Mouse (Mus musculus): ENCODE data around the gene Elmod3. TPM values are rescaled to one million over a fixed set of nuclear protein-coding genes. Genes with fewer than 3 reads are reported as not detected.

The Elmod3 gene
- polyA plus RNA-seq, 1 experiment from 2014 or later = 16.7 TPM

DNA sequence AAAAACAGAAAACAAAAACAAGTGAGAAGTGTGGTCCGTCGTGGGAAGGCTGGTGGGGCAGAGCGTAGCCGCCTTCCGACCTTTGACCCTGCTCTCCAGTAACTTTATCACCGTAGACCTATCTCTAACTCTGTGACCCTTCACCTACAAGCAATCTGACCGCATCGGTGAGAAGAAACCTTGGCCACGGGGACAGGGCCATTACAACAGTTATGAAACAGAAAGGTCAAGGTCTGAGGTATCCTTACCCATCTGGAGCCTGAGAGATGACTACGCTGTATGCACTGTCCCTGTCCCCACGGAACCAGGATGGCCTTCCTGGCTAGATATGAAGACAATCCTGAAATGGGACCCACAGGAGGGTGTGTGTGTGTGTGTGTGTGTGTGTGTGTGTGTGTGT lies 14.1 kb downstream of the Elmod3 start:
- H3K4me1 ChIP-seq = no peaks in the 10 kb centered on the region
- 82% methylated on average over 11 of the region's 11 CpGs for WGBS
- no peak overlapping the region for H3K9ac ChIP-seq
- no peaks in the 10 kb centered on the region for H3K9me3 ChIP-seq
- no peak overlapping the region for H3K4me2 ChIP-seq (replicated peaks)
- ATAC-seq (ENCODE audit: low FRiP score, low read depth) = no peak
- H3K27ac ChIP-seq = no peak overlapping the region
- H3K36me3 ChIP-seq = peaks cover 35% of the 10 kb centered on the region
- no peaks in the 10 kb centered on the region for H3K27me3 ChIP-seq
- H3K4me3 ChIP-seq = no peak overlapping the region

DNA sequence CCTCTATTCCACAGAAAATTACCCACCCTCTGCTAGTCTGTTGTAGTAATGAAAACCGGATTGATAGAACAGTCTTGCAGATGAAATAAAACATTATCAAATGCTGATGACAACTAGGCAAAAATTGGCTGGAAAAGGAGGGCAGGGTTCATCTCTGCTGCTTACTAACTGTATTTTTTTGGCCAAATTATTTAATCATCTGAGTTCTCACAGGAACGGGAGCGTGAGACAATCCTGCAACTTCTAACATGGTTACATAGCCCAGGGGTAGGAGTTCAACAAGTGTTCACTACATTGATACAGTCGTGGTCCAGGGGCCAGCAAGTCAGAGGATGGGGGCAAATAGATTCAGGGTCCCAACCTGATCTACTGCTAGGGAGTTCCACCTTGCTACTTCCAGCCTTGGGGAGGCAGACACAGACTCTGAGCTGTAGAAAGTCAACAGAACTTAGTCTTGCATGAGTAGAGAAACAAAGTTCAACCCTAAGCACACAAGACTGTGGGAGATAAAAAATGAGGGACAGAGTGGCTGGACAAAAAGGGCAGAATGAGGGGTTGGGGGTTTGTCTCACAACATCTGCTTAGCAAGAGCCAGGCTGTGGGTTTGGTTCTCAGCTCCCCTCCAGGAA lies 14.9 kb downstream of the Elmod3 start:
- no peaks in the 10 kb centered on the region for H3K27me3 ChIP-seq
- H3K9me3 ChIP-seq = no peaks in the 10 kb centered on the region
- H3K4me1 ChIP-seq = no peaks in the 10 kb centered on the region
- H3K9ac ChIP-seq = no peak overlapping the region
- H3K4me3 ChIP-seq = no peak overlapping the region
- peaks cover 43% of the 10 kb centered on the region for H3K36me3 ChIP-seq
- 86% methylated on average over 4 of the region's 4 CpGs for WGBS
- ATAC-seq (ENCODE audit: low FRiP score, low read depth) = no peak
- no peak overlapping the region for H3K4me2 ChIP-seq (replicated peaks)
- H3K27ac ChIP-seq = no peak overlapping the region

DNA sequence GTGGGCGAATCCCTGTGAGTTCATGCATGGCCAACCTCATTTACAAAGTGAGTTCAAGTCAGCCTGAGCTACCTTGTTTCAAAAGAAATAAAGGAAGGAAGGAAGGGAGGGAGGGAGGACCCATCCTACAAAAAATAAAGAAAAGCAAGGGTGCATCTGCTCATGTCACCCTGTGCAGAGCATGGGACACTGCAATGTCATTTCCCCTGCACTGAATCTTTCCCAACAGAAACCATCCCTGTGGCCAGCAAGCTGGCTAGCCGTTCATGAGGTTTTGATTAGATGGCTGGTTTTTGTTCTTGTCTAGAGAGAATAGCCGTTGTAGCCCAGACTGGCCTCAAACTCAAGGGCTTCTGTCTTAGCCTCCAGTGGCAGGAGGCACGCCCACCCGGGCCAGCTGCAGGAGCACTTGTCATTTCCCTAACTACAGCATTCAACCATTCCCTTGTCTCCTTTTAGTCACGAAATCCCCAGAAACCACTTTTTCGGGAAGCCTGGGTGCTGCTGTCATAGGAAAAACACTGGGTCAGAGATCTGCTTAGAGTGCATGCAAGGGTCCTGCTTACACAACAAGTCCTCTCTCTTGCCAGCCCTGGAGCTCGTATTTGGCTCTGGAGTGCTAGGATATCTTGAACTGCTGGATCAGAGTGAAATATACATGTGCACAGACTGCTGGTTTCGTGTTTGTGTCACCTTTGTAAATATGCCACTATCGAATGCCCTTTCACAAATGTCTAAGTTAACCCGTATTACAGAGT lies 16.4 kb downstream of the Elmod3 start:
- Histone ChIP-seq H3K9me3 (no peaks in the 10 kb centered on the region), H3K27ac (no peak overlapping the region), H3K9ac (no peak overlapping the region), H3K4me2 (replicated peaks) (no peak overlapping the region), H3K4me3 (no peak overlapping the region), H3K27me3 (no peaks in the 10 kb centered on the region), H3K4me1 (no peaks in the 10 kb centered on the region), H3K36me3 (peaks cover 43% of the 10 kb centered on the region)
- 70% methylated on average over 11 of the region's 11 CpGs for WGBS
- no peak for ATAC-seq (ENCODE audit: low FRiP score, low read depth)

DNA sequence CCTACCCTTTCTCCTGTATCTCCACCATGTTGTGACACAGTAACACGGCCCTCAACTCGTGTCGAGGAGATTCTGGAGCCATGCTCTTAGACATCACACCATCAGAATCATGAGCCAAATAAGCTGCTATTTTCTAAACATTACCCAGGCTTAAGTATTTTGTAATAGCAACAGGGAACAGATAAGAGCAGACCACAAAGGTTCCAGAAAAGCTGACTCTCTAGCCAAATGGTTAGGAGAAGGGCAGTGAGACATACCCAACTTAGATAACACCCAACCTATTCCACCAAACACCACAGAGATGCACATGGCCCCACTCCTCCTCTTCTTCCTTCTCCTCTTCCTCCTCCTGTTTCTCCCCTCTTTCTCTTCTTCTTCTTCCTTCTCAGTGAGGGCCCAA lies 22.2 kb downstream of the Elmod3 start:
- Histone ChIP-seq H3K4me3 (no peak overlapping the region), H3K36me3 (peaks cover 70% of the 10 kb centered on the region), H3K4me2 (replicated peaks) (no peak overlapping the region), H3K4me1 (no peaks in the 10 kb centered on the region), H3K9ac (no peak overlapping the region), H3K27ac (no peak overlapping the region), H3K9me3 (no peaks in the 10 kb centered on the region), H3K27me3 (no peaks in the 10 kb centered on the region)
- 96% methylated on average over 3 of the region's 3 CpGs for WGBS
- ATAC-seq (ENCODE audit: low FRiP score, low read depth) = no peak

DNA sequence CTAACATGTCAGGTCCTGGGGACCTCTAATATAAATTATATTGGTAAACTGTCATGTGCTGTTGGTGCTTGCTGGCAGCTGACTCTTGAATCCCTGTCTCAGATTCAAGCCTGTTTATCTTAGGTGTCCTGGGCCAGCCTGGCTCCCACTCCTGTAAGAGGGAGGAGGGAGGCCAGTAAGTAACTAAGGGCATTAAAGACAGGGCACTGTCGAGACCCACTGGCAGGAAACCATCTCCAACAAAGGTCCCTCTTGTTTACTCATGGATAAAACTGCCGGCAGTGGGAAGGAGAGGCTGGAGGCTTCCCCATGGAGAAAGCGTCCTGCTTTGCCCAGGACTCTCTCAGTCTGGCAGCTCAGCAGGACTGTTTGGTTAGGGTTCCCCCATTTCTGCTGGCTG lies 26.4 kb downstream of the Elmod3 start:
- Histone ChIP-seq H3K9ac (no peak overlapping the region), H3K27ac (no peak overlapping the region), H3K4me3 (no peak overlapping the region), H3K4me1 (no peaks in the 10 kb centered on the region), H3K9me3 (no peaks in the 10 kb centered on the region), H3K4me2 (replicated peaks) (no peak overlapping the region), H3K36me3 (peaks cover 62% of the 10 kb centered on the region), H3K27me3 (no peaks in the 10 kb centered on the region)
- WGBS = 43% methylated on average over 3 of the region's 3 CpGs
- no peak for ATAC-seq (ENCODE audit: low FRiP score, low read depth)

DNA sequence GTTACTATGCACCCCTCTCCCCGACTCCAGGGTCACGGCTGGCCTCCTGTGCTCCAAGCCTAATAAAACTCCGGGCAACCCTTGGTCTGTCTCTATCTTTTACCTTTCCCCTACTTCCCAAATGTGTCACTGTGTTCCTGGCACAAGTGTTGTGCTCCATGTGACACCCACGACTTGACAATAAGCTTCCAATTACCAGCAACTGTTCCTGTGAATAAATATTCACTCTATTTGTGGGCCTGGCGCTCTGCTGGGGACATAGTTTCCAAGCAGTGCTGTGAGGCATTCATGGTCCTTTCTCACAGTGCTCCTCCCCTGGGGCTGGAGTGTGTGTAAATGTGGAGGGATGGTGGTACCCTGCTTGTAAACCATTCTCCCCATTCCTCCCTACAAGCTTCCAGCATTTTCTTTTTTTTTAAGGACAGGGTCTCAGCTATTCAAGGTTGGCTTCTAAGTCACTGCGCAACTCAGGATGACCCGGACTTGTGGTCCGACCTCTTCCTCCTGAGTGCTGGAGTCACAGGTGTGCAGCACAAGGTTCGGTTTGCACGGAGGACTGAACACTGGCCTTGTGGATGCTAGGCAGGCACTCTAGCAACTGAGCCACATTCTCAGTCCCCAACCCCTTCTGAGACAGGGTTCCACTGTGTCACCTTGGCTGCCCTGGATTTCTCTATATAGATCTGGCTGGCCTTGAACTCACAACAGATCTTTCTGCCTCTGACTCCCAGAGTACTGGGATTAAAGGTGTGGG lies 27.4 kb downstream of the Elmod3 start:
- WGBS = 83% methylated on average over 10 of the region's 10 CpGs
- H3K9me3 ChIP-seq = no peaks in the 10 kb centered on the region
- no peak overlapping the region for H3K4me3 ChIP-seq
- no peaks in the 10 kb centered on the region for H3K27me3 ChIP-seq
- no peak for ATAC-seq (ENCODE audit: low FRiP score, low read depth)
- H3K9ac ChIP-seq = no peak overlapping the region
- H3K27ac ChIP-seq = no peak overlapping the region
- no peak overlapping the region for H3K4me2 ChIP-seq (replicated peaks)
- H3K4me1 ChIP-seq = peaks cover 1% of the 10 kb centered on the region
- H3K36me3 ChIP-seq = peaks cover 56% of the 10 kb centered on the region

DNA sequence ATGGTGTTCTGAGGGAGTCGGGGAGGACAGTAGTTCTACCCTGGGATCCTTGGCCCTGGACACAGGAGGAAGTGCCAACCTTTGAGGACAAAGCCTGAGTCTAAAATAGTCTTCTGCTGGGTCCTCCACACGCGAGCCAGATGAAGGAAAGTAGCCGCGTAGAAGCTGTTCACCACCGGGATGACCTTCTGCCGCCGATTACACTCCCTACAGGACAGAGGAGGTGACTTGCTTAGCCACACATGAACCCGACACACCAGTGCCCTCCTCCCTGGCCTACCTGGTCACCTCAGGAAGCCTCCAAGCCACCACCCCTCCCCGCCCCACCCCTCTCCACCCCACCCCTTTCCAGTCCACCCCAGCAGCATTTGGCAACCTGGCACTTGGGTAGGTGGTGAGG lies 29.5 kb downstream of the Elmod3 start:
- 87% methylated on average over 10 of the region's 10 CpGs for WGBS
- peaks cover 36% of the 10 kb centered on the region for H3K36me3 ChIP-seq
- no peak for ATAC-seq (ENCODE audit: low FRiP score, low read depth)
- no peaks in the 10 kb centered on the region for H3K27me3 ChIP-seq
- H3K4me1 ChIP-seq = peaks cover 3% of the 10 kb centered on the region
- no peak overlapping the region for H3K4me2 ChIP-seq (replicated peaks)
- H3K27ac ChIP-seq = no peak overlapping the region
- H3K4me3 ChIP-seq = no peak overlapping the region
- H3K9ac ChIP-seq = no peak overlapping the region
- H3K9me3 ChIP-seq = no peaks in the 10 kb centered on the region

DNA sequence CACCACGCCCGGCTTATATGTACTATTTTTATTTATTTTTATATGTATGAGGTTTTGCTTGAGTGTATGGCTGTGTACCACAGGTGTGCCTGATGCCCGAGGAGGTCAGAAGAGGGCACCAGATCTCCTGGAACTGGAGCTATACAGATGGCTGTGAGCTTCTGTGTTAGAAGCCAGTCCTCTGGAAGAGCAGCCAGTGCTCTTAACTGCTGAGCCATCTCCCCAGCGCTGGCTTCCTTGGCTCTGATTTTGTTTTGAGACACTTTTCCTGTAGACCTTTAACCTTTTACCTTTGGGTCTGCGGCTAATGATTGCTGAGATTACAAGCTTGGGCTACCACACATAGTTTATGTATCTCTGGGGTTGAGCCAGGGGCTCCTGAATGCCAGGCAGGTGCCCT lies 30.7 kb downstream of the Elmod3 start:
- no peak overlapping the region for H3K4me2 ChIP-seq (replicated peaks)
- no peaks in the 10 kb centered on the region for H3K9me3 ChIP-seq
- H3K36me3 ChIP-seq = peaks cover 27% of the 10 kb centered on the region
- H3K27ac ChIP-seq = no peak overlapping the region
- peaks cover 10% of the 10 kb centered on the region for H3K4me1 ChIP-seq
- no peak for ATAC-seq (ENCODE audit: low FRiP score, low read depth)
- no peak overlapping the region for H3K4me3 ChIP-seq
- H3K27me3 ChIP-seq = no peaks in the 10 kb centered on the region
- WGBS = 82% methylated on average over 5 of the region's 5 CpGs
- H3K9ac ChIP-seq = no peak overlapping the region

DNA sequence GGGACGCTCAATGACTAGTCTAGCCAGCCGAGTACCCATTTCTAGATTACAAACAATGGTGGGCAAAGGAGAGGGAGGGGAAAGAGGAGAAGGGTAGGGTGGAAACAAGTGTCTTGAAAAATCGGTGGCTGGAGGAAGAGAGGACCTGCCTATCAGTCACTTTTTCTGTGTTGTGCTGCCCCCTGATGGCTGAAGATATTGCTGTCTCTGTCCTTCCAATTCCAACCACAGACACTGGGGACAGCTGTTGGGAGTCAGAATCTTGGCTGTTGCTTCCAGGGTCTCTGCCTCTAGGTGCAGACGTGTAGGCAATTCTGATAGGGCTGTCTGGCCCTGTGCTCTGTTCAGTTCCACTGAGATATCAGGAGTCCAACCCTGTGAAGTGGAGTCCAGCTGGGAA lies 32.2 kb downstream of the Elmod3 start:
- H3K36me3 ChIP-seq = peaks cover 16% of the 10 kb centered on the region
- no peaks in the 10 kb centered on the region for H3K9me3 ChIP-seq
- WGBS = 2% methylated on average over 4 of the region's 4 CpGs
- no peaks in the 10 kb centered on the region for H3K27me3 ChIP-seq
- peak; percentile 58 for ATAC-seq (ENCODE audit: low FRiP score, low read depth)
- H3K9ac ChIP-seq = no peak overlapping the region
- H3K27ac ChIP-seq = no peak overlapping the region
- no peak overlapping the region for H3K4me2 ChIP-seq (replicated peaks)
- no peak overlapping the region for H3K4me3 ChIP-seq
- peaks cover 12% of the 10 kb centered on the region for H3K4me1 ChIP-seq

DNA sequence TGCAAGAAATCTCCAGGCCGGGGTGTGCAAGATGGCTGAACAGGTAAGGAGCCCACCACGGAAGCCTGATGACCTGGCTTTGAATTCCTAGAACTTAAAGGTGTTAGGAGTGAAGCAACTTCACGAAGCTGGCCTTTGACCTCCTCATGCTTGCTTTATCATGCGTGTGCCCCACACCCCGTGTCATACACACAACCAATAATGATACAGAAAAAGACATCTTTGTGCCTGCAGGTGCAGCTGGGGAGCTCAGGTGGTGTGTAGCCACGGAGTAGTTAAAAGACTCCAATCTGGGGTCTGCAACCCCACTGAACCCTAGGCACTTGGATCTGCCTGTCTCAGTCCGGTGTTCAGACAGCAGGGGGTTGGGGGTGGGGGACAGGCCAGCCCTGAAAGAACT lies 32.7 kb downstream of the Elmod3 start:
- 78% methylated on average over 7 of the region's 7 CpGs for WGBS
- H3K4me2 ChIP-seq (replicated peaks) = no peak overlapping the region
- no peaks in the 10 kb centered on the region for H3K9me3 ChIP-seq
- no peak overlapping the region for H3K27ac ChIP-seq
- H3K4me1 ChIP-seq = peaks cover 12% of the 10 kb centered on the region
- H3K4me3 ChIP-seq = no peak overlapping the region
- peaks cover 14% of the 10 kb centered on the region for H3K36me3 ChIP-seq
- H3K27me3 ChIP-seq = no peaks in the 10 kb centered on the region
- no peak overlapping the region for H3K9ac ChIP-seq
- ATAC-seq (ENCODE audit: low FRiP score, low read depth) = no peak

DNA sequence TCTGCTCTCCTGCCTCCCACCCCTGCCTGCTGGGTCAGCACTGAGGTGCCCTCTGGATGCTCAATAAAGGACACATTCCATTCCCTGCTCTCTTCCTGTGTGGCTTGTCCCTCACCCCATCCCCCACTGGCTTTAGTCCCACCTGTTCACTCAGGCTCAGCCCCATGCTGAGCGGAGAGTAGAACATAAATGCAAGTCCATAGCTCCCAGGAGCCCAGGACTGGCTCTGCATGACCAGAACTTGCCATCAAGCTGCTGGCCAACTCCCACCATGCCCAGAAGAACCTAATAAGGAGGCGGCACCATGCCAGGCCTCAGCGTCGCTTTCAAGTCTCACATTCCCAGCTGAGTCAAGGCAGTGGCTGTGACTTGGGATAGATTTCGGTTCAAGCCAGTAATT lies 35.3 kb downstream of the Elmod3 start:
- ATAC-seq (ENCODE audit: low FRiP score, low read depth) = peak; percentile 53; the same call in 1 of the 2 replicates
- Histone ChIP-seq H3K4me1 (peaks cover 17% of the 10 kb centered on the region), H3K4me3 (no peak overlapping the region), H3K9ac (peak overlapping the region; percentile 10; the same call in 1 of the 2 replicates), H3K9me3 (no peaks in the 10 kb centered on the region), H3K27ac (no peak overlapping the region), H3K27me3 (no peaks in the 10 kb centered on the region), H3K36me3 (peaks cover 6% of the 10 kb centered on the region), H3K4me2 (replicated peaks) (no peak overlapping the region)
- WGBS = 62% methylated on average over 5 of the region's 5 CpGs

DNA sequence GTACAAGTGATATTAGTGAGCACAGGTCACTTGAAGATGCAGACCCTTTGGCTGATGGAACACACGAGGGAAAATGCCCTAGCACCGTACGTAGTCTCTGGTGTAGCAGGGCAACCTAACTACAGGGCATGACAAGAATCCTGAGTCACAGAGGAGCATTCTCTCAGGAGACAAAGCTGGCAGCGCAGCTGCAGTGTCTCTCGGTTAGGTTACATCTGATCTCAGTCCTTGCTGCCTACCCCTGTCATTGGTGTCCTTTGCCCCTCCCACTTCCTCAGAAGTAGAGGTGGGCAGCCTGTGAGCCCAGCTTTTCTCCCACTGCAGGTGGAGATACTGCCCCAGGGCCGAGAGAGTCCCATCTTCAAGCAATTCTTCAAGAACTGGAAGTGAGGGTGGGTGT lies 35.7 kb downstream of the Elmod3 start:
- Histone ChIP-seq H3K9ac (no peak overlapping the region), H3K27ac (no peak overlapping the region), H3K4me3 (no peak overlapping the region), H3K27me3 (no peaks in the 10 kb centered on the region), H3K9me3 (no peaks in the 10 kb centered on the region), H3K4me1 (peaks cover 17% of the 10 kb centered on the region), H3K4me2 (replicated peaks) (no peak overlapping the region), H3K36me3 (peaks cover 2% of the 10 kb centered on the region; the same call in 1 of the 2 replicates)
- WGBS = 48% methylated on average over 6 of the region's 6 CpGs
- ATAC-seq (ENCODE audit: low FRiP score, low read depth) = no peak
